Mouse (Mus musculus) testis, adult 2 months (tissue): ENCODE measurements around the gene Slc4a5.

Experiments
- CTCF ChIP-seq: fragments of 200-500 bp; IDR thresholded peaks from 2 replicates; pipeline ENCODE4 v1.5.1; 2012; ENCODE audit warnings: low read depth, mild to moderate bottlenecking, inconsistent platforms, low read length, moderate library complexity; ENCODE audit not compliant: control insufficient read depth, insufficient read depth, insufficient replicate concordance
- POLR2A ChIP-seq: fragments of 200-500 bp; IDR thresholded peaks from 2 replicates; pipeline ENCODE4 v1.6.1; 2012; ENCODE audit warnings: low read depth, mild to moderate bottlenecking, inconsistent platforms, low read length, moderate library complexity; ENCODE audit not compliant: control insufficient read depth

GRCm38 (mm10) chr6:83315293-83315692 is 95.7 kb downstream of the Slc4a5 start:
- no peak for TF ChIP-seq CTCF
- TF ChIP-seq POLR2A: no peak
